Mouse (Mus musculus) hindbrain, postnatal 0 days (tissue): ENCODE results near the gene Tnip1. TPM values are rescaled to one million over a fixed set of nuclear protein-coding genes. Genes with fewer than 3 reads are reported as not detected.
A peak's percentile ranks its signal among the peaks of the same experiment; 100 is the strongest.

ENCODE experiments used
- ATAC-seq: fragments of 200-750 bp; cut with Nextera tagmentation; 2 replicates; pipeline ENCODE4 v1.8.0; 2017; ENCODE audit warnings: mild to moderate bottlenecking, moderate TSS enrichment, moderate library complexity
- DNase-seq: peaks from one replicate; pipeline ENCODE4 v3.0.0-alpha.2; 2015; ENCODE audit warnings: low spot score
- H3K27ac ChIP-seq: fragments of 300-500 bp; sonication (generic); 2 replicates; pipeline ENCODE4 v1.5.1; 2014; ENCODE audit warnings: mild to moderate bottlenecking
- H3K27me3 ChIP-seq: fragments of 300-500 bp; sonication (generic); 2 replicates; pipeline ENCODE4 v1.6.1; 2014; ENCODE audit warnings: low read length, mixed read lengths; ENCODE audit not compliant: insufficient read depth
- H3K36me3 ChIP-seq: fragments of 300-500 bp; sonication (generic); 2 replicates; pipeline ENCODE4 v1.6.1; 2014; ENCODE audit warnings: low read length, mixed read lengths; ENCODE audit not compliant: insufficient read depth
- H3K4me1 ChIP-seq: fragments of 300-500 bp; sonication (generic); 2 replicates; pipeline ENCODE4 v1.6.1; 2014; ENCODE audit warnings: antibody characterized with exemption, low read length, mixed read lengths; ENCODE audit not compliant: insufficient read depth
- H3K4me2 ChIP-seq: fragments of 300-500 bp; sonication (generic); 2 replicates; pipeline ENCODE4 v1.6.1; 2014; ENCODE audit warnings: low read depth, mild to moderate bottlenecking, low read length, moderate library complexity, mixed read lengths
- H3K4me3 ChIP-seq: fragments of 300-500 bp; sonication (generic); 2 replicates; pipeline ENCODE4 v1.5.1; 2014; ENCODE audit warnings: low read length
- H3K9ac ChIP-seq: fragments of 300-500 bp; sonication (generic); replicated peaks from 2 replicates; pipeline ENCODE4 v1.6.1; 2014; ENCODE audit warnings: mild to moderate bottlenecking, low read length, moderate library complexity, mixed read lengths
- H3K9me3 ChIP-seq: fragments of 300-500 bp; sonication (generic); 2 replicates; pipeline ENCODE4 v1.6.1; 2016; ENCODE audit warnings: low read length, mixed read lengths
- CTCF ChIP-seq: IDR thresholded peaks from 2 replicates; pipeline ENCODE4 v1.5.1; 2016; ENCODE audit warnings: antibody characterized with exemption, control low read depth, low read depth
- WGBS: fragments of 180-500 bp; shearing (Covaris S2); extraction: QIAGEN DNeasy Blood & Tissue Kit; methylation state at CpG from one replicate; pipeline ENCODE4 v1.1.7; 2014; 5-methylcytosine and 5-hydroxymethylcytosine counted together
- polyA plus RNA-seq: library from polyadenylated mRNA; unstranded; fragments of >200 nt; fragmentation: Nextera tagmentation; extraction: Ambion mirVana; gene quantifications from 2 replicates; pipeline ENCODE4 v1.2.1, GENCODE M21; 2015
- total RNA-seq: library from RNA; depleted of rRNA; stranded (reverse); fragments of >200 nt; gene quantifications from 2 replicates; pipeline ENCODE4 v1.2.3, GENCODE M21; 2014

Gene Tnip1
- total and polyA plus RNA-seq, 2 experiments from 2014 or later: 16.7 to 17.1 TPM

GRCm38 (mm10) chr11:54954716-54955115 lies 8.0 kb downstream of the Tnip1 start:
- DNase-seq (no peak), ATAC-seq (no peak)
- H3K27me3 ChIP-seq: no peaks in the 10 kb centered on the region
- no peak overlapping the region for H3K9ac ChIP-seq
- no peaks in the 10 kb centered on the region for H3K36me3 ChIP-seq
- no peak overlapping the region for H3K27ac ChIP-seq
- no peak for TF ChIP-seq CTCF
- H3K9me3 ChIP-seq: no peaks in the 10 kb centered on the region
- H3K4me3 ChIP-seq: no peak overlapping the region
- WGBS: 80% methylated on average over 8 of the region's 8 CpGs
- H3K4me2 ChIP-seq: peak overlapping the region; percentile 17; the same call in 1 of the 2 replicates
- no peaks in the 10 kb centered on the region for H3K4me1 ChIP-seq

- no peak overlapping the region for H3K9ac ChIP-seq
- DNase-seq: no peak
- peak overlapping the region; percentile 17 for H3K4me2 ChIP-seq
- no peak overlapping the region for H3K4me3 ChIP-seq
- H3K27ac ChIP-seq: no peak overlapping the region
- 27% methylated on average over 9 of the region's 9 CpGs for WGBS
- H3K4me1 ChIP-seq: no peaks in the 10 kb centered on the region
- H3K9me3 ChIP-seq: no peaks in the 10 kb centered on the region
- H3K27me3 ChIP-seq: no peaks in the 10 kb centered on the region
- H3K36me3 ChIP-seq: no peaks in the 10 kb centered on the region
- TF ChIP-seq CTCF: no peak
- ATAC-seq: no peak
Measured at GRCm38 (mm10) chr11:54953993-54954446, 8.7 kb downstream of the Tnip1 start.

- ATAC-seq: no peak
- TF ChIP-seq CTCF: no peak
Measured at GRCm38 (mm10) chr11:54952651-54953050, 10.1 kb downstream of the Tnip1 start.

GRCm38 (mm10) chr11:54950684-54951083 lies 12.0 kb downstream of the Tnip1 start:
- Histone ChIP-seq H3K9ac (no peak overlapping the region), H3K27me3 (no peaks in the 10 kb centered on the region), H3K36me3 (no peaks in the 10 kb centered on the region), H3K4me1 (no peaks in the 10 kb centered on the region), H3K4me3 (no peak overlapping the region), H3K27ac (no peak overlapping the region), H3K4me2 (no peak overlapping the region), H3K9me3 (no peaks in the 10 kb centered on the region)
- 79% methylated on average over 6 of the region's 6 CpGs for WGBS
- ATAC-seq (no peak), DNase-seq (no peak)
- no peak for TF ChIP-seq CTCF

More at GRCm38 (mm10) chr11:54952651-54953050, 10.1 kb downstream of the Tnip1 start:
- Histone ChIP-seq H3K4me3 (no peak overlapping the region), H3K36me3 (no peaks in the 10 kb centered on the region), H3K4me2 (no peak overlapping the region), H3K9ac (no peak overlapping the region), H3K9me3 (no peaks in the 10 kb centered on the region), H3K27me3 (no peaks in the 10 kb centered on the region), H3K4me1 (no peaks in the 10 kb centered on the region), H3K27ac (no peak overlapping the region)
- no peak for DNase-seq
- WGBS: 76% methylated on average over 6 of the region's 6 CpGs

- TF ChIP-seq CTCF: no peak
- Histone ChIP-seq H3K36me3 (no peaks in the 10 kb centered on the region), H3K4me2 (no peak overlapping the region), H3K4me1 (no peaks in the 10 kb centered on the region), H3K27me3 (no peaks in the 10 kb centered on the region), H3K27ac (no peak overlapping the region), H3K9ac (no peak overlapping the region), H3K4me3 (no peak overlapping the region), H3K9me3 (no peaks in the 10 kb centered on the region)
- DNase-seq (no peak), ATAC-seq (no peak)
- WGBS: 76% methylated on average over 1 of the region's 1 CpGs
Measured at GRCm38 (mm10) chr11:54949717-54950116, 13.0 kb downstream of the Tnip1 start.

- TF ChIP-seq CTCF: no peak
- H3K9me3 ChIP-seq: no peaks in the 10 kb centered on the region
- H3K27ac ChIP-seq: no peak overlapping the region
- no peaks in the 10 kb centered on the region for H3K36me3 ChIP-seq
- peaks cover 3% of the 10 kb centered on the region; the same call in 1 of the 2 replicates for H3K4me1 ChIP-seq
- DNase-seq (no peak), ATAC-seq (no peak)
- no peak overlapping the region for H3K4me2 ChIP-seq
- WGBS: 89% methylated on average over 3 of the region's 3 CpGs
- no peak overlapping the region for H3K9ac ChIP-seq
- H3K4me3 ChIP-seq: no peak overlapping the region
- H3K27me3 ChIP-seq: no peaks in the 10 kb centered on the region
Measured at GRCm38 (mm10) chr11:54944702-54945101, 18.0 kb downstream of the Tnip1 start.

- H3K27me3 ChIP-seq: no peaks in the 10 kb centered on the region
- H3K4me2 ChIP-seq: no peak overlapping the region
- DNase-seq: peak; percentile 13
- H3K4me3 ChIP-seq: no peak overlapping the region
- WGBS: 58% methylated on average over 7 of the region's 7 CpGs
- peaks cover 3% of the 10 kb centered on the region; the same call in 1 of the 2 replicates for H3K4me1 ChIP-seq
- 0 out of 2 replicates have a peak, but pooled peaks have one; percentile 15 for ATAC-seq
- no peak overlapping the region for H3K27ac ChIP-seq
- no peak overlapping the region for H3K9ac ChIP-seq
- H3K36me3 ChIP-seq: peaks cover 7% of the 10 kb centered on the region; the same call in 1 of the 2 replicates
- no peak for TF ChIP-seq CTCF
- H3K9me3 ChIP-seq: no peaks in the 10 kb centered on the region
Measured at GRCm38 (mm10) chr11:54940056-54940455, 22.7 kb downstream of the Tnip1 start.
